Mouse (Mus musculus) ZHBTc4 (cell line): ENCODE measurements at regions not wholly inside any gene's neighbourhood (a gene's known extent, or its start where the extent isn't known, plus 50 kb on each side); places are given as distances from the start of the nearest gene placed in this dataset.

Experiments used
- DNase-seq: peaks from one replicate; pipeline ENCODE4 v3.0.0-alpha.2; 2011; ENCODE audit warnings: low read depth, low spot score

DNA sequence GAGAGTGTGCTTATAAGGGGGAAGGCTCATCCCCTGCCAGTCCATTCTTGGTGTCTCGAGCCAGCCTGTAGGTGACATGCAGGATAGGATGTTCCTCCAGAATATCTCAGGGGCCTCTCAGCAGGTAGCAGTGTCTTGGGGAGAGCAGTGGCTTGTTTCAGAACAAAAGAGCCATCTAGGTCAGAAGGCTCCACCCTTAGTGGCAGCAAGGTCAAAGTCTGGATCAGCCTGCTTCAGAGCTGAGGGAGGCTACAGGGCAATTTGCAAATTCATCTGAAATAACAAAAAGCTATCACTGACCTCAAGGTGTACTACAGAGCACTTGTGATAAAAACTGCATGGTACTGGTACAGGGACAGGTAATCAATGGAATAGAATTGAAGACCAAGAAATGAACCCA lies 1679.5 kb downstream of the Stim2 start:
- peak; percentile 67 for DNase-seq

DNA sequence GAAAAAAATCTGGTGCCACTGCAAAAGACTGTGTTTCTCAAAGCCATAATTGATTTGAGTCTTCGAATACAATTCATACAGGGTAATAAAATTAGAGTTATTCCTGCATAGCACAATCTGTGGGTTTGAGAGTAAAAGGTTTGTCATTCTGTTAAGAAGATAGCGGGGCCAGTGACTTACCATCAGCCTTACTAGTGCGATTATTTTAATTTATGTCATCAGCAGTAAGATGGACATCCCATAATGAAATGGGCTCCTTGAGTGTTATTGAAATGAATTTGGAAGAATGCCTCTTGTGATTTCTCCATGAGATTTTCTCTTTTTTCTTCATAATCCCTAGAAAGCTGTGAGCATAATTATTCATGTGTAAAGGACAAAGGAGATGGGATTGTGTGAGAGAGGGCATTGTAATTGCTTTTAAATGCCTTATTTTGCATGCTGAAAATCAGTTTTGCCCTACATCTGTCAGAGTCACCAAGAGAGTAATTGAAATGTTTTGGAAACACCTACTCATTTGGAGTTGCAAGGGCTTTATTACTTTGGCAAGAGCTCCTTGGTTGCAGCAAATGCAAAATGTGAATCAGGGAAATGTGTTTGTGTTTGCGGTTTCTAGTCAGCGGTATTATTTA lies 1692.9 kb downstream of the Stim2 start:
- DNase-seq, result no peak

DNA sequence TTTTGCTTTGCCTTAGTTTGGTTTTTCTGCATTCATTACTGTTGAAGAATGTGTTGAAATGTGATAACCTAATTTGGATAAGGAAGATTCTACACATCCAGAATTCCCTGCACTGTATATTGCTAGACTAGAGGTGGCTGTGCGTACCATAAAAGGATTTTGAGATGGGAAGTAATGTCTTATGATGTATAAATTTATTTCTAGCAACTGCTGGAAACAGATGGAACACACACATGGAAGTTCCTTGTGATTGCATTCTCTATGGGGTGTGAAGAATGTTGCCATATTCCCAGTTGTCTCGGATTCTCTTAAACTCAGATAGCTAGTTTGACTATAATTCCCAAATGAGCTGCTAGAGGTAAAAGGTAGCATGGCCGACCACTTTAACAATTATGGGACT lies 1706.2 kb downstream of the Stim2 start:
- no peak for DNase-seq

DNA sequence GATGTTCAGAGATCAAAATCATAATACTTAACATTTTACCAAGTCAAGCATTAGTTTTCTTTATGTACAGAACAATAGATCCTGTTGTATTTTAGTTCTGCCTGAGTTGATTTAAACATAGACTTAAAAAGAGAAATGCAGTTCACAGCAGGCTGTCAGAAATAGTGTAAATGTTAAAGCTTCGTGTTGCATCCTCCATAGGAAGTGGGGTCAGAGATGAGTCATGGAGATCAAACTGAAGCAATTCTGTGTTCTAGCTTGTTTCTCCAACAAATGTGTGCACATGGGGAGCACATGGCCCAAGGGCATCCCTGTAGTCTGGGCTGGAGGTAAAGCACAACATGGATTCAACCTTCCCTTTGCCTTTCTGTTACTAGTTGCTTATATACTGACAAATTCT lies 1713.5 kb downstream of the Stim2 start:
- DNase-seq, result no peak

DNA sequence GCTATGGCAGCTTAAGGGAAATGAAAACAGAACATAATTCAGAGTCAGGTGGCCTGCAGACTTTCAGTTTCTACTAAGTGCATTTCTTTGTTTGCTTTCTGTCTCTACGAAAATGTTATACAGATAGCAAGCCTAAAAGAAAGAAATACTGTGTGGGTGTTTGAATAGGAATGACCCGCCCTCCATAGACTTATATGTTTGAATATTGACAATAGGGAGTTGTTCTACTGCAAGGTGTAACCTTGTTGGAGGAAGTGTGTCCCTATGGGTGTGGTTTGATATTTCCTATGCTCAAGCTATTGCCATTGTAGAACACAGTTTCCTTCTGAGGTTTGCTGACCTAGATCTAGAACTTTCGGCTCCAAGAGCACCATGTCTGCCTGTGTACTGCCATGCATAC lies 1736.8 kb downstream of the Stim2 start:
- DNase-seq, result no peak

DNA sequence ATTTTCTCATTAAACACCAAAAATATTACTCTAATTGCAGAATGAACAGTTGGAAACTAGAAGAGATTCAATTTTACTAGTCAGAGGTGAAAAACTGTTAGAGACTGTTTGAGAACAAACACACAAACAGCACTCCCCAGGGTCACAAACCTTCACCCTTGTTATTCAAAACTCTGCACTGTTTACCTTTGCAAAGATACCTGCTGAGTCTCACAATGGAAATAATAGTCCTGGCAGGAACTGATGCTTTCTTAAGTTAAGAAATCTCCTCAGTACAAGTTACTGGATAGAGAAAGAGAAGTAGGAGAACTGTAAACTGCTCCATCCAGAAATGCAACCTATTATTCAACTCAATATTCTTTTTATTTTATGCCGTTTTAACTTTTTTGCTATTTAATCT lies 1763.5 kb downstream of the Stim2 start:
- DNase-seq, result peak; percentile 76

DNA sequence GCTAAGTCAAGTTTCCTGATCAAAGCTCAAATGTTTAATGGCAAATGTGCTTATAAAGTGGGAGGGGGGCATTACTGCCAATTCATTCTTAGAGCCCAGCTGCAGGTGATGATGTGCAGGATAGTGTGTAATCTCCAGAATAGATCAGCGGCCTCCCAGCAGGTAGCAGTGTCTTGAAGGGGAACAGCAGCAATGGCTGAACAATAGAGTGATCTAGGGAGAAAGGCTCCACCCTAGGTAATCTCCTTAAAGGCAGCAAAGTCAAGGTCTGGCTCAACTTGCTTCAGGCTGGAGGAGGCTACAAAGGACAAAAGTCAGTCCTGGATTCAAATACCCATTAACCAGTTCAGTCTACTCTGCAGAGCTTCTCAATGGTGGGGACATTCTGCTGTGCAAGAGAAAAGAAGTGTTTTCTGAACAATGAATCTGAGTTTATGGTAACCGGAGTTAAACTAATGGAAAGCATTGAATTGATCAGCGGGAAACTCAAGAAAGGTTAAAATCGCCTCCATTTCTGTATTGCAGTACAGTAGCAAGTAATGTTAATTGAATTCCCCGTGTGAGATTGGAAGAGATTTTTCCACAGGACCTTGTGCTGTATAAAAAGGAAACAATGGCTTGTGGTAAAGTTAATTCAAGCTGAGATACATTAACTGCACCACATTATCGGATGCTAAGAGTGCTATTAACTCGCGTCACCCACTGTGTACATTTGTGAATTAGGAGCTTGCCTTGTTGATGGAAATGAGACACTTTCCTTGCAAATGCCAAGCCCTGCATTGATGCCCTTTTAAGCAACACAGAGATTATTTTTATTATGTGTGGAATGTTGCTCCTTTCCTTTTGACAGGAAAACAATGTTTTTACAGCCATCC lies 1793.7 kb downstream of the Stim2 start:
- peak; percentile 93 for DNase-seq

DNA sequence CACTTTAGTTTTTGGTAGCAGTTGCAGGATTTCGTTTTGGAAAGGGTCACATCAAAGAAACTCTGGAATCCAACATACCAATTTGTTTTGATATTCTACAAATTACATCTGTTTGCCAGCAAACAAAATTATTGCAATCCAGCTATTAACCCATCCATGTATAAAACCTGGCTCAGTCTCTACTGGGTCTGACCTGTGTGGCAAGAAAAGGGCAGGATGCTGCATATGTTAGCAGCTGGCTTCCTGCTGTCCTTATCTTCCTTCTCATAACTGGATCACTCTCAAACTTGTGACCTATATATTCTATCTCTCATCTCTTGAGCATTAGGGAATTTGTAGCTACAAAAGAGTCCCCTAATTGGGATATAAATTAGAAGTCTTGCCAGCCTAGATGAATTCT lies 1794.4 kb downstream of the Stim2 start:
- DNase-seq, result no peak
